Mouse (Mus musculus): Measurements from ENCODE around the gene Olfr26. TPM values are rescaled to one million over a fixed set of nuclear protein-coding genes. Genes with fewer than 3 reads are reported as not detected.
"Not testable (repeated sequence)": the region's sequence is repeated elsewhere in the genome, so short reads cannot be mapped to it uniquely, and the experiment has no call there.

Gene Olfr26
- polyA plus RNA-seq (2015; fragmentation: Nextera tagmentation; extraction: Ambion mirVana), result not detected in 2 replicates

GRCm38 (mm10) chr9:38854760-38855159, at the start of gene Olfr26:
Gene Olfr26 (plus strand): TSS chr9:38855060.
- Histone ChIP-seq H3K27ac (no peak within 1 kb of the TSS), H3K9me3 (replicated peaks) (no peaks in the 10 kb centered on the region), H3K36me3 (no peaks in the 10 kb centered on the region), H3K9ac (no peak within 1 kb of the TSS), H3K4me2 (no peak within 1 kb of the TSS), H3K4me1 (replicated peaks) (no peaks in the 10 kb centered on the region), H3K27me3 (no peaks in the 10 kb centered on the region), H3K4me3 (replicated peaks) (no peak within 1 kb of the TSS)
- ATAC-seq (ENCODE audit: low read depth), result no peak
- DNase-seq, result no peak

GRCm38 (mm10) chr9:38805696-38806095, 49.2 kb upstream of the Olfr26 start:
- H3K9ac ChIP-seq, result no peak overlapping the region
- no peak overlapping the region for H3K27ac ChIP-seq
- ATAC-seq (ENCODE audit: low read depth) (no peak), DNase-seq (no peak)
- H3K9me3 ChIP-seq (replicated peaks), result no peaks in the 10 kb centered on the region
- no peaks in the 10 kb centered on the region for H3K4me1 ChIP-seq (replicated peaks)
- H3K27me3 ChIP-seq, result no peaks in the 10 kb centered on the region
- H3K4me3 ChIP-seq (replicated peaks), result no peak overlapping the region
- no peaks in the 10 kb centered on the region for H3K36me3 ChIP-seq
- H3K4me2 ChIP-seq, result no peak overlapping the region

GRCm38 (mm10) chr9:38814314-38814713, 40.5 kb upstream of the Olfr26 start, which contains the start of gene Olfr922:
Gene Olfr922 (plus strand): TSS chr9:38814614.
- no peaks in the 10 kb centered on the region for H3K36me3 ChIP-seq
- WGBS (ENCODE audit: insufficient replicate concordance), result 41% methylated on average over 2 of the region's 2 CpGs
- no peaks in the 10 kb centered on the region for H3K4me1 ChIP-seq (replicated peaks)
- no peak within 1 kb of the TSS for H3K9ac ChIP-seq
- ATAC-seq (ENCODE audit: low read depth) (no peak), DNase-seq (no peak)
- no peaks in the 10 kb centered on the region for H3K9me3 ChIP-seq (replicated peaks)
- no peak within 1 kb of the TSS for H3K27ac ChIP-seq
- no peak within 1 kb of the TSS for H3K4me2 ChIP-seq
- no peak within 1 kb of the TSS for H3K4me3 ChIP-seq (replicated peaks)
- no peaks in the 10 kb centered on the region for H3K27me3 ChIP-seq

- WGBS (ENCODE audit: insufficient replicate concordance), result 58% methylated on average over 1 of the region's 1 CpGs
- Histone ChIP-seq H3K9me3 (replicated peaks) (no peaks in the 10 kb centered on the region), H3K4me3 (replicated peaks) (no peak overlapping the region), H3K36me3 (no peaks in the 10 kb centered on the region), H3K4me1 (replicated peaks) (no peaks in the 10 kb centered on the region), H3K9ac (no peak overlapping the region), H3K4me2 (no peak overlapping the region), H3K27ac (no peak overlapping the region), H3K27me3 (no peaks in the 10 kb centered on the region)
- DNase-seq (no peak), ATAC-seq (ENCODE audit: low read depth) (no peak)
These were observed 39.3 kb upstream of the Olfr26 start for GRCm38 (mm10) chr9:38815458-38815986.

- WGBS (ENCODE audit: insufficient replicate concordance), result 58% methylated on average over 1 of the region's 1 CpGs
- ATAC-seq (ENCODE audit: low read depth) (no peak), DNase-seq (no peak)
- H3K4me2 ChIP-seq, result no peak within 1 kb of the TSS
- no peak within 1 kb of the TSS for H3K4me3 ChIP-seq (replicated peaks)
- no peaks in the 10 kb centered on the region for H3K36me3 ChIP-seq
- no peak within 1 kb of the TSS for H3K9ac ChIP-seq
- no peak within 1 kb of the TSS for H3K27ac ChIP-seq
- no peaks in the 10 kb centered on the region for H3K9me3 ChIP-seq (replicated peaks)
- H3K4me1 ChIP-seq (replicated peaks), result no peaks in the 10 kb centered on the region
- H3K27me3 ChIP-seq, result no peaks in the 10 kb centered on the region
These were observed 28.6 kb upstream of the Olfr26 start, which contains the start of gene Olfr923 for GRCm38 (mm10) chr9:38826245-38826644. Gene Olfr923 (plus strand): TSS chr9:38826545.

- H3K4me3 ChIP-seq (replicated peaks), result no peak overlapping the region
- H3K9me3 ChIP-seq (replicated peaks), result no peaks in the 10 kb centered on the region
- H3K36me3 ChIP-seq, result no peaks in the 10 kb centered on the region
- ATAC-seq (ENCODE audit: low read depth) (no peak), DNase-seq (no peak)
- WGBS (ENCODE audit: insufficient replicate concordance), result 67% methylated on average over 2 of the region's 2 CpGs
- no peak overlapping the region for H3K27ac ChIP-seq
- H3K9ac ChIP-seq, result no peak overlapping the region
- no peaks in the 10 kb centered on the region for H3K27me3 ChIP-seq
- no peak overlapping the region for H3K4me2 ChIP-seq
- H3K4me1 ChIP-seq (replicated peaks), result no peaks in the 10 kb centered on the region
These were observed 21.8 kb upstream of the Olfr26 start for GRCm38 (mm10) chr9:38833027-38833426.

GRCm38 (mm10) chr9:38844149-38844548, 10.7 kb upstream of the Olfr26 start, which contains the start of gene Olfr924:
Gene Olfr924 (plus strand): TSS chr9:38844449.
- H3K27me3 ChIP-seq, result no peaks in the 10 kb centered on the region
- no peak within 1 kb of the TSS for H3K27ac ChIP-seq
- H3K4me3 ChIP-seq (replicated peaks), result no peak within 1 kb of the TSS
- no peak within 1 kb of the TSS for H3K4me2 ChIP-seq
- 60% methylated on average over 1 of the region's 1 CpGs for WGBS (ENCODE audit: insufficient replicate concordance)
- no peaks in the 10 kb centered on the region for H3K36me3 ChIP-seq
- DNase-seq, result no peak
- no peak for ATAC-seq (ENCODE audit: low read depth)
- H3K9me3 ChIP-seq (replicated peaks), result no peaks in the 10 kb centered on the region
- no peaks in the 10 kb centered on the region for H3K4me1 ChIP-seq (replicated peaks)
- no peak within 1 kb of the TSS for H3K9ac ChIP-seq

GRCm38 (mm10) chr9:38874880-38875279, 20.0 kb downstream of the Olfr26 start:
- H3K27me3 ChIP-seq; ATAC-seq (ENCODE audit: low read depth); H3K4me2 ChIP-seq; H3K4me1 ChIP-seq (replicated peaks); DNase-seq; H3K9me3 ChIP-seq (replicated peaks); H3K9ac ChIP-seq; H3K27ac ChIP-seq; H3K4me3 ChIP-seq (replicated peaks); H3K36me3 ChIP-seq: not testable (repeated sequence)
- WGBS (ENCODE audit: insufficient replicate concordance), result 45% methylated on average over 2 of the region's 2 CpGs

GRCm38 (mm10) chr9:38876826-38877225, 22.0 kb downstream of the Olfr26 start, which contains the start of gene Olfr926:
Gene Olfr926 (plus strand): TSS chr9:38877126.
- DNase-seq, result no peak
- 50% methylated on average over 2 of the region's 2 CpGs for WGBS (ENCODE audit: insufficient replicate concordance)
- Histone ChIP-seq H3K4me3 (replicated peaks) (no peak within 1 kb of the TSS), H3K36me3 (no peaks in the 10 kb centered on the region), H3K9me3 (replicated peaks) (peaks cover 9% of the 10 kb centered on the region; the same call in 1 of the 2 replicates), H3K27ac (no peak within 1 kb of the TSS), H3K4me1 (replicated peaks) (no peaks in the 10 kb centered on the region), H3K4me2 (no peak within 1 kb of the TSS), H3K9ac (no peak within 1 kb of the TSS), H3K27me3 (no peaks in the 10 kb centered on the region)
- no peak for ATAC-seq (ENCODE audit: low read depth)

Other genes starting within 250 kb of the Olfr26 start
- gene Olfr914, start 250.0 kb upstream of the Olfr26 start, polyA plus RNA-seq (2015; fragmentation: Nextera tagmentation; extraction: Ambion mirVana), result not detected in 2 replicates
- not detected in 2 replicates for gene Olfr916, start 195.2 kb upstream of the Olfr26 start, polyA plus RNA-seq (2015; fragmentation: Nextera tagmentation; extraction: Ambion mirVana)
- gene Olfr917, start 189.2 kb upstream of the Olfr26 start, polyA plus RNA-seq (2015; fragmentation: Nextera tagmentation; extraction: Ambion mirVana), result not detected in 2 replicates
- gene Olfr918, start 180.5 kb upstream of the Olfr26 start, polyA plus RNA-seq (2015; fragmentation: Nextera tagmentation; extraction: Ambion mirVana), result not detected in 2 replicates
- not detected in 2 replicates for gene Olfr919, start 151.4 kb upstream of the Olfr26 start, polyA plus RNA-seq (2015; fragmentation: Nextera tagmentation; extraction: Ambion mirVana)
- gene Vwa5a, start 136.8 kb upstream of the Olfr26 start, polyA plus RNA-seq (2015; fragmentation: Nextera tagmentation; extraction: Ambion mirVana), result 8.5 and 9.3 TPM in 2 replicates
- 0.02 TPM in 2 replicates for gene Olfr920, start 102.8 kb upstream of the Olfr26 start, polyA plus RNA-seq (2015; fragmentation: Nextera tagmentation; extraction: Ambion mirVana)
- not detected in 2 replicates for gene Olfr921, start 82.0 kb upstream of the Olfr26 start, polyA plus RNA-seq (2015; fragmentation: Nextera tagmentation; extraction: Ambion mirVana)
- not detected in 2 replicates for gene Olfr922, start 40.4 kb upstream of the Olfr26 start, polyA plus RNA-seq (2015; fragmentation: Nextera tagmentation; extraction: Ambion mirVana)
- gene Olfr923, start 28.5 kb upstream of the Olfr26 start, polyA plus RNA-seq (2015; fragmentation: Nextera tagmentation; extraction: Ambion mirVana), result not detected in 2 replicates
- gene Olfr924, start 10.6 kb upstream of the Olfr26 start, polyA plus RNA-seq (2015; fragmentation: Nextera tagmentation; extraction: Ambion mirVana), result not detected in 2 replicates
- not detected in 2 replicates for gene Olfr926, start 22.1 kb downstream of the Olfr26 start, polyA plus RNA-seq (2015; fragmentation: Nextera tagmentation; extraction: Ambion mirVana)
- not detected in 2 replicates for gene Olfr930, start 74.7 kb downstream of the Olfr26 start, polyA plus RNA-seq (2015; fragmentation: Nextera tagmentation; extraction: Ambion mirVana)
- not detected in 2 replicates for gene Olfr933, start 117.3 kb downstream of the Olfr26 start, polyA plus RNA-seq (2015; fragmentation: Nextera tagmentation; extraction: Ambion mirVana)
- not detected in 2 replicates for gene Olfr934, start 133.3 kb downstream of the Olfr26 start, polyA plus RNA-seq (2015; fragmentation: Nextera tagmentation; extraction: Ambion mirVana)
- not detected in 2 replicates for gene Olfr935, start 144.6 kb downstream of the Olfr26 start, polyA plus RNA-seq (2015; fragmentation: Nextera tagmentation; extraction: Ambion mirVana)
- not detected in 2 replicates for gene Olfr146, start 168.3 kb downstream of the Olfr26 start, polyA plus RNA-seq (2015; fragmentation: Nextera tagmentation; extraction: Ambion mirVana)
- not detected in 2 replicates for gene Olfr937, start 209.9 kb downstream of the Olfr26 start, polyA plus RNA-seq (2015; fragmentation: Nextera tagmentation; extraction: Ambion mirVana)
- not detected in 2 replicates for gene Olfr938, start 223.8 kb downstream of the Olfr26 start, polyA plus RNA-seq (2015; fragmentation: Nextera tagmentation; extraction: Ambion mirVana)